Comparison of ENCODE assay signal across 8 mouse cellular contexts in genomic region chr5:31630064-31630463, GRCm38 (mm10). TPM values are rescaled to one million over a fixed set of nuclear protein-coding genes. Genes with fewer than 3 reads are reported as not detected.
DNase-seq lines count a peak whose midpoint lies in the region; ATAC-seq and TF ChIP-seq lines count a peak whose summit lies in the region.

No protein-coding gene starts in this region.

- no peak overlapping the region for H3K4me3 ChIP-seq in liver, postnatal 0 days (ENCODE audit: low read depth, low read length)
- H3K4me3 ChIP-seq in embryonic facial prominence, embryonic 11.5 days (ENCODE audit: low read depth, low read length) = no peak overlapping the region

- no peak for TF ChIP-seq CTCF in liver, postnatal 0 days (IDR thresholded peaks at IDR 0.05; ENCODE audit: low read depth)

- peaks cover 3% of the 10 kb centered on the region; the same call in 1 of the 2 replicates for H3K36me3 ChIP-seq in liver, postnatal 0 days (replicated peaks; ENCODE audit: insufficient read depth, low read length)
- no peaks in the 10 kb centered on the region for H3K36me3 ChIP-seq in embryonic facial prominence, embryonic 11.5 days (replicated peaks; ENCODE audit: control insufficient read depth, insufficient read depth, low read depth, low read length)

- no peaks in the 10 kb centered on the region for H3K9me3 ChIP-seq in liver, postnatal 0 days (ENCODE audit: low read length)
- no peaks in the 10 kb centered on the region for H3K9me3 ChIP-seq in embryonic facial prominence, embryonic 11.5 days (replicated peaks; ENCODE audit: control insufficient read depth, low read length)

- TF ChIP-seq EP300 in liver, postnatal 0 days (IDR thresholded peaks at IDR 0.05; ENCODE audit: low read depth) = no peak

- no peak overlapping the region for H3K4me2 ChIP-seq in liver, postnatal 0 days (ENCODE audit: low read depth, low read length)
- no peak overlapping the region for H3K4me2 ChIP-seq in embryonic facial prominence, embryonic 11.5 days (ENCODE audit: low read depth, low read length)

- no peak overlapping the region for H3K27ac ChIP-seq in liver, postnatal 0 days (ENCODE audit: low read depth)
- no peak overlapping the region for H3K27ac ChIP-seq in embryonic facial prominence, embryonic 11.5 days (replicated peaks; ENCODE audit: low read depth, low read length)

- DNase-seq in liver = peak; percentile 12
- DNase-seq in liver, postnatal 0 days = no peak
- DNase-seq in embryonic facial prominence, embryonic 11.5 days (ENCODE audit: low spot score) = peak; percentile 63
- DNase-seq in heart, postnatal 4 days = peak; percentile 68
- DNase-seq in lung, postnatal 4 days = peak; percentile 41 to 76
- no peak for DNase-seq in c-Kit-positive CD71-positive TER-119-positive erythroid progenitor cells, embryonic 14.5 days (ENCODE audit: low spot score)
- DNase-seq in left cerebral cortex, adult 9 months (ENCODE audit: low spot score in 2 of 2) = no peak
- DNase-seq in thymus, postnatal 0 days (ENCODE audit: low spot score) = no peak

- WGBS in liver, postnatal 0 days (ENCODE audit: insufficient replicate concordance) = 74% methylated on average over 5 of the region's 5 CpGs
- 31% methylated on average over 5 of the region's 5 CpGs for WGBS in embryonic facial prominence, embryonic 11.5 days

- ATAC-seq in liver, postnatal 0 days = no peak
- no peak; the same call in 1 of the 2 replicates for ATAC-seq in embryonic facial prominence, embryonic 11.5 days (replicated peaks; ENCODE audit: insufficient number of reproducible peaks, low FRiP score, low TSS enrichment, low read depth)

- H3K4me1 ChIP-seq in liver, postnatal 0 days (ENCODE audit: insufficient read depth) = no peaks in the 10 kb centered on the region
- no peaks in the 10 kb centered on the region for H3K4me1 ChIP-seq in embryonic facial prominence, embryonic 11.5 days (ENCODE audit: control insufficient read depth, insufficient read depth, low read length)

- no peaks in the 10 kb centered on the region for H3K27me3 ChIP-seq in liver, postnatal 0 days (ENCODE audit: insufficient read depth, low read length)
- H3K27me3 ChIP-seq in embryonic facial prominence, embryonic 11.5 days (ENCODE audit: control insufficient read depth, insufficient read depth, low read length) = no peaks in the 10 kb centered on the region

- no peak overlapping the region for H3K9ac ChIP-seq in liver, postnatal 0 days (replicated peaks)
- H3K9ac ChIP-seq in embryonic facial prominence, embryonic 11.5 days (replicated peaks; ENCODE audit: low read length) = no peak overlapping the region

RNA-seq across cellular contexts. Expression of gene Mrpl33, which starts 33.3 kb away (rescaled TPM):
- 165 and 167 TPM in 2 replicates for polyA plus RNA-seq in liver, postnatal 0 days (2015; fragmentation: Nextera tagmentation; extraction: Ambion mirVana)
- polyA plus RNA-seq in embryonic facial prominence, embryonic 11.5 days (2014; fragmentation: Nextera tagmentation; extraction: Ambion mirVana) = 245 and 246 TPM in 2 replicates
- 100 to 1,000 TPM; 276 to 287 TPM for total RNA-seq in heart, postnatal 4 days (2021)
- polyA plus RNA-seq in thymus, postnatal 0 days (2015; fragmentation: Nextera tagmentation; extraction: Ambion mirVana) = 425 and 428 TPM in 2 replicates

Comparison
In these comparisons a context has a peak if more than half of its experiments do, and no peak if none do; other contexts are left out.
1. DNase-seq: peak in liver (single experiment), embryonic facial prominence, embryonic 11.5 days (single experiment), heart, postnatal 4 days (single experiment) and lung, postnatal 4 days (2 of 2); none in liver, postnatal 0 days (single experiment), c-Kit-positive CD71-positive TER-119-positive erythroid progenitor cells, embryonic 14.5 days (single experiment), left cerebral cortex, adult 9 months (0 of 2) and thymus, postnatal 0 days (single experiment).